Mouse (Mus musculus) spleen, adult 2 months (tissue): ENCODE measurements at regions not wholly inside any gene's neighbourhood (a gene's known extent, or its start where the extent isn't known, plus 50 kb on each side); places are given as distances from the start of the nearest gene placed in this dataset.

Experiments used
- DNase-seq, 2 experiments: peaks; one replicate each; pipeline versions ENCODE4 v3.0.0 to v3.0.0-alpha.2; 2012 to 2021; ENCODE audit warnings: low spot score in 2 of 2, low read depth in 1 of 2
- H3K27ac ChIP-seq: fragments of 200-500 bp; 2 replicates; pipeline ENCODE4 v1.5.1; 2012; ENCODE audit warnings: low read length, inconsistent platforms; ENCODE audit not compliant: insufficient read depth
- H3K27me3 ChIP-seq: fragments of 200-500 bp; 2 replicates; pipeline ENCODE4 v1.6.1; 2012; ENCODE audit warnings: mild to moderate bottlenecking, moderate library complexity, low read length, inconsistent platforms; ENCODE audit not compliant: control insufficient read depth, insufficient read depth
- H3K36me3 ChIP-seq: fragments of 200-500 bp; 2 replicates; pipeline ENCODE4 v1.6.1; 2012; ENCODE audit warnings: mild to moderate bottlenecking, low read length, inconsistent platforms; ENCODE audit not compliant: control insufficient read depth, insufficient read depth
- H3K4me1 ChIP-seq: fragments of 200-500 bp; 2 replicates; pipeline ENCODE4 v1.6.1; 2011; ENCODE audit warnings: inconsistent platforms; ENCODE audit not compliant: control insufficient read depth, insufficient read depth, insufficient read length
- H3K4me3 ChIP-seq: fragments of 200-500 bp; 2 replicates; pipeline ENCODE4 v1.5.1; 2011; ENCODE audit warnings: mild to moderate bottlenecking, inconsistent platforms; ENCODE audit not compliant: insufficient read depth, insufficient read length; ENCODE audit errors: extremely low read depth
- CTCF ChIP-seq: fragments of 200-500 bp; IDR thresholded peaks from 2 replicates; pipeline ENCODE4 v1.5.1; 2011; ENCODE audit warnings: mild to moderate bottlenecking, inconsistent platforms; ENCODE audit not compliant: insufficient read depth, insufficient read length, insufficient replicate concordance; ENCODE audit errors: extremely low read depth
- POLR2A ChIP-seq: fragments of 200-500 bp; IDR thresholded peaks from 2 replicates; pipeline ENCODE4 v1.6.1; 2011; ENCODE audit warnings: low read depth, low read length, inconsistent platforms
- WGBS: fragments of 180-500 bp; shearing (Covaris S2); methylation state at CpG from one replicate; pipeline ENCODE4 v1.1.7; 2018; 5-methylcytosine and 5-hydroxymethylcytosine counted together

DNA sequence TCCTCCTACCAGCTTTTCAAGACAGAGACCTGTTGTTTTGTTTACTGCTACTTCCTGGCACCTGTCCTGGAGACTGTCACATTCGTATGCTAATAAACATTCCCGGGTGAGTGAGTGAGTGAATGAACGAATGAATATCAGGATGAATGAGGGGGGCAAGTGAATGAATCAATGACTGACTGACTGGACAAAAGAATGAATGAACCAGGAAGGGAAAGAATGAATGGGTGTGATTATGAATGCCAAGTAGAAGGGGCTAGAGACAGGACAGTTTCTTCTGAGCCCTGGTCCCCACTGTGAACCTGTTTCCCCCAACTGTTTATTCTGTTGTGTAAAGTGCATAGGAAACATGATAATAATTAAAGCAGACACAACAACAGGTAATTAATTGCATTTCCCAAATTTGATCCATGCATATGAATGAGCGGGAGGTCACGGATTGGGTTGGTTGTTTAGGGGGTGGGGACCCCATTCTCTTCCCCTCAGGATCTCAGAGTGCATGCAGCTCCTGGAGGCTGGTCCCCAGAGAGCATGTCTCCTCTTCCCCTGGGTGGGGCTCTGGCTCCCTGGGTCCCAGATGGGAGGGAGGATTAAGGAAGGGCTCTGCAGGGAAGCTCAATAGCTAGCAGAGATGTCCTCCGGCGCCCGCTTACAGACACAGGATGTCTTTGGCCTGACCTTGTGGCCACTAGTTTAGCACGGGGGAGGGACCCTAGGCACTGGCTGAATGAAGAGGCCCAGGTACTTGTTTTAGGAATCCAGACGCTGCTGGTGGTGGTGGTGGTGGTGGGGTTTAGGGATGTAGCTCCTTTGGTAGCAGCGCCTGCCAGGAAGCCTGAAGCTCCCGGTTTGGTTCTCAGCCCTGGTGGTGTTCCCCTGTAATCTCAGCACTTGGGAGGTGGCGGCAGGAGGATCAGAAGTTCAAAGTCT, 65.4 kb upstream of the Casz1 start:
- no peak overlapping the region for H3K27ac ChIP-seq
- H3K27me3 ChIP-seq: peaks cover 8% of the 10 kb centered on the region
- TF ChIP-seq CTCF: no peak
- TF ChIP-seq POLR2A: no peak
- H3K4me3 ChIP-seq: no peak overlapping the region
- DNase-seq: no peak
- WGBS: 63% methylated on average over 13 of the region's 13 CpGs
- peaks cover 4% of the 10 kb centered on the region for H3K4me1 ChIP-seq
- H3K36me3 ChIP-seq: no peaks in the 10 kb centered on the region

GRCm38 (mm10) chr4:148742549-148743413, 61.4 kb upstream of the Casz1 start:
- WGBS: 8% methylated on average over 57 of the region's 65 CpGs
- peaks cover 8% of the 10 kb centered on the region for H3K27me3 ChIP-seq
- H3K4me1 ChIP-seq: peaks cover 4% of the 10 kb centered on the region
- peak in 1 of 2 experiments; percentile 41 for DNase-seq
- no peak overlapping the region for H3K27ac ChIP-seq
- TF ChIP-seq CTCF (peak; percentile 84), POLR2A (no peak)
- no peaks in the 10 kb centered on the region for H3K36me3 ChIP-seq
- no peak overlapping the region for H3K4me3 ChIP-seq

GRCm38 (mm10) chr4:148743414-148743844, 60.8 kb upstream of the Casz1 start:
- Histone ChIP-seq H3K36me3 (no peaks in the 10 kb centered on the region), H3K4me3 (no peak overlapping the region), H3K27ac (no peak overlapping the region), H3K27me3 (peaks cover 8% of the 10 kb centered on the region), H3K4me1 (peaks cover 4% of the 10 kb centered on the region)
- TF ChIP-seq POLR2A: no peak
- TF ChIP-seq CTCF: no peak
- DNase-seq: no peak
- 62% methylated on average over 11 of the region's 11 CpGs for WGBS

DNA sequence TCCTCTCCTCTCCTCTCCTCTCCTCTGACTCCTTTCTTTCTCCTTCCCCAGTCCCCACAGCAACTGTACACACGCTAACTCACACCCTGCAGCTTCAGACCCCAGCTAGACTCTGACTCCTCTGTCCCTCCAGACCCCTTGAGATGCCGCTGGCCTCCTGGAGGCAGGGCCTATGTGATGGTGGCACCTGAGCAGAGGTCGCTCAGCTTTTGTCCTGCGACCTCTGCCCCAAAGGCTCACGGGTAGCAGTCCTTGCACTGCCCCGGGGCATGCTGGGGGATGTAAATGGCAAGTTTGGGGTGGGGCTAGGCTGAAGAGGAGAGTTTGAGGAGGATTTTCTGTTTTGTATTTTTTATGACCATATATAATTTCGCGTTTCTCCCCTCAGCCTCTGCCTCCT, 60.2 kb upstream of the Casz1 start:
- WGBS: 75% methylated on average over 8 of the region's 8 CpGs
- Histone ChIP-seq H3K27me3 (peaks cover 8% of the 10 kb centered on the region), H3K27ac (no peak overlapping the region), H3K4me1 (peaks cover 4% of the 10 kb centered on the region), H3K4me3 (no peak overlapping the region), H3K36me3 (no peaks in the 10 kb centered on the region)
- no peak for TF ChIP-seq CTCF
- no peak for TF ChIP-seq POLR2A
- DNase-seq: no peak

GRCm38 (mm10) chr4:148746460-148747314, 57.5 kb upstream of the Casz1 start:
- DNase-seq: no peak
- H3K27me3 ChIP-seq: peaks cover 8% of the 10 kb centered on the region
- no peak overlapping the region for H3K4me3 ChIP-seq
- TF ChIP-seq POLR2A (no peak), CTCF (no peak)
- WGBS: 62% methylated on average over 23 of the region's 23 CpGs
- no peak overlapping the region for H3K27ac ChIP-seq
- no peaks in the 10 kb centered on the region for H3K36me3 ChIP-seq
- peaks cover 4% of the 10 kb centered on the region for H3K4me1 ChIP-seq

GRCm38 (mm10) chr4:148747315-148747644, 56.9 kb upstream of the Casz1 start:
- WGBS: 85% methylated on average over 7 of the region's 7 CpGs
- no peak for DNase-seq
- no peak overlapping the region for H3K27ac ChIP-seq
- H3K4me3 ChIP-seq: no peak overlapping the region
- peaks cover 8% of the 10 kb centered on the region for H3K27me3 ChIP-seq
- no peaks in the 10 kb centered on the region for H3K36me3 ChIP-seq
- TF ChIP-seq POLR2A (no peak), CTCF (no peak)
- H3K4me1 ChIP-seq: peaks cover 4% of the 10 kb centered on the region
